ENCODE assay signal across 16 mouse cellular contexts in genomic region chr6:127532304-127532703, GRCm38 (mm10). TPM values are rescaled to one million over a fixed set of nuclear protein-coding genes. Genes with fewer than 3 reads are reported as not detected.
"Had no signal": no experiment of that assay in that cellular context is flagged by ENCODE, and none has a peak within 500 bp of the region (broad histone marks: within the 10 kb centered on the region; RNA-seq: fewer than 3 reads in every experiment).

No protein-coding gene starts in this region.

- H3K4me3 ChIP-seq: limb, embryonic 15.5 days; liver, embryonic 12.5 days; midbrain, embryonic 10.5 days; myocyte; neural tube, embryonic 15.5 days had no signal

- H3K9ac ChIP-seq: limb, embryonic 15.5 days; liver, embryonic 12.5 days; neural tube, embryonic 15.5 days had no signal

- DNase-seq: kidney, adult 11 months; kidney, adult 9 months; kidney, postnatal 36 days; layer of hippocampus, adult 9-11 months; layer of hippocampus, postnatal 36 days; lung, postnatal 10 days; midbrain, embryonic 14.5 days; right cerebral cortex, adult 18-20 months; thymus, adult 18-20 months; thymus, postnatal 36 days had no signal

- H3K9me3 ChIP-seq: limb, embryonic 15.5 days; liver, embryonic 12.5 days; midbrain, embryonic 10.5 days; neural tube, embryonic 15.5 days had no signal

- H3K36me3 ChIP-seq: limb, embryonic 15.5 days; liver, embryonic 12.5 days; midbrain, embryonic 10.5 days; neural tube, embryonic 15.5 days had no signal

- H3K27me3 ChIP-seq: limb, embryonic 15.5 days; neural tube, embryonic 15.5 days had no signal

- H3K27ac ChIP-seq: kidney, postnatal 0 days; limb, embryonic 15.5 days; liver, embryonic 12.5 days; midbrain, embryonic 10.5 days; neural tube, embryonic 15.5 days had no signal

- H3K4me1 ChIP-seq: limb, embryonic 15.5 days; midbrain, embryonic 10.5 days; neural tube, embryonic 15.5 days had no signal

- H3K4me2 ChIP-seq: limb, embryonic 15.5 days; liver, embryonic 12.5 days; neural tube, embryonic 15.5 days had no signal

- ATAC-seq: liver, embryonic 12.5 days had no signal

RNA-seq across cellular contexts. Expression of gene Cracr2a, which starts 28.8 kb away (rescaled TPM):
- polyA plus RNA-seq: myocyte had no signal
